Mouse (Mus musculus) lung, embryonic 14.5 days (tissue): ENCODE data around the gene Rpl12. TPM values are rescaled to one million over a fixed set of nuclear protein-coding genes. Genes with fewer than 3 reads are reported as not detected.

ENCODE experiments used
- ATAC-seq: fragments of 200-750 bp; cut with Nextera tagmentation; 2 replicates; pipeline ENCODE4 v1.8.0; 2017; ENCODE audit warnings: mild to moderate bottlenecking, moderate TSS enrichment, moderate library complexity; ENCODE audit not compliant: insufficient read depth
- DNase-seq: peaks from one replicate; pipeline ENCODE4 v3.0.0-alpha.2; 2015
- H3K27ac ChIP-seq: fragments of 300-500 bp; sonication (generic); 2 replicates; pipeline ENCODE4 v1.5.1; 2014; ENCODE audit warnings: low read depth, mild to moderate bottlenecking, moderate library complexity
- H3K27me3 ChIP-seq: fragments of 300-500 bp; sonication (generic); 2 replicates; pipeline ENCODE4 v1.6.1; 2014; ENCODE audit warnings: low read length, control low read depth; ENCODE audit not compliant: insufficient read depth
- H3K36me3 ChIP-seq: fragments of 300-500 bp; sonication (generic); 2 replicates; pipeline ENCODE4 v1.6.1; 2014; ENCODE audit warnings: control low read depth; ENCODE audit not compliant: insufficient read depth
- H3K4me1 ChIP-seq: fragments of 300-500 bp; sonication (generic); 2 replicates; pipeline ENCODE4 v1.6.1; 2014; ENCODE audit warnings: antibody characterized with exemption, control low read depth; ENCODE audit not compliant: insufficient read depth
- H3K4me2 ChIP-seq: fragments of 300-500 bp; sonication (generic); 2 replicates; pipeline ENCODE4 v1.6.1; 2014; ENCODE audit warnings: mild to moderate bottlenecking
- H3K4me3 ChIP-seq: fragments of 300-500 bp; sonication (generic); 2 replicates; pipeline ENCODE4 v1.5.1; 2014; ENCODE audit warnings: low read depth, low read length
- H3K9ac ChIP-seq: fragments of 300-500 bp; sonication (generic); 2 replicates; pipeline ENCODE4 v1.6.1; 2014
- H3K9me3 ChIP-seq: fragments of 300-500 bp; sonication (generic); 2 replicates; pipeline ENCODE4 v1.6.1; 2016; ENCODE audit warnings: low read depth, low read length, control low read depth
- CTCF ChIP-seq: IDR thresholded peaks from 2 replicates; pipeline ENCODE4 v1.5.1; 2016; ENCODE audit warnings: antibody characterized with exemption, low read depth
- WGBS: fragments of 180-500 bp; shearing (Covaris S2); extraction: QIAGEN DNeasy Blood & Tissue Kit; methylation state at CpG from one replicate; pipeline ENCODE4 v1.1.7; 2014; 5-methylcytosine and 5-hydroxymethylcytosine counted together
- polyA plus RNA-seq: library from polyadenylated mRNA; unstranded; fragments of >200 nt; fragmentation: Nextera tagmentation; extraction: Ambion mirVana; gene quantifications from 2 replicates; pipeline ENCODE4 v1.2.1, GENCODE M21; 2014

Gene Rpl12
- polyA plus RNA-seq, 1 experiment from 2014 or later, result 235 TPM

GRCm38 (mm10) chr2:32927624-32928234 is 33.6 kb upstream of the Rpl12 start:
- WGBS, result 54% methylated on average over 15 of the region's 15 CpGs
- Histone ChIP-seq H3K27ac (peak overlapping the region; percentile 81), H3K9me3 (no peaks in the 10 kb centered on the region), H3K9ac (0 out of 2 replicates have a peak overlapping the region, but pooled peaks have one; percentile 16), H3K4me2 (peak overlapping the region; percentile 25; the same call in 1 of the 2 replicates), H3K4me3 (no peak overlapping the region), H3K4me1 (no peaks in the 10 kb centered on the region), H3K27me3 (no peaks in the 10 kb centered on the region), H3K36me3 (peaks cover 32% of the 10 kb centered on the region)
- peak; percentile 27; the same call in 1 of the 2 replicates for ATAC-seq
- TF ChIP-seq CTCF, result no peak
- DNase-seq, result peak; percentile 59

GRCm38 (mm10) chr2:32928235-32928946 is 33.0 kb upstream of the Rpl12 start:
- Histone ChIP-seq H3K4me2 (peak overlapping the region; percentile 25; the same call in 1 of the 2 replicates), H3K4me1 (no peaks in the 10 kb centered on the region), H3K9ac (0 out of 2 replicates have a peak overlapping the region, but pooled peaks have one; percentile 16), H3K4me3 (no peak overlapping the region), H3K36me3 (peaks cover 25% of the 10 kb centered on the region), H3K27me3 (no peaks in the 10 kb centered on the region), H3K27ac (peak overlapping the region; percentile 81), H3K9me3 (no peaks in the 10 kb centered on the region)
- 23% methylated on average over 10 of the region's 10 CpGs for WGBS
- peak; percentile 89 for TF ChIP-seq CTCF
- ATAC-seq (peak; percentile 65; the same call in 1 of the 2 replicates), DNase-seq (peak; percentile 89)

- DNase-seq (no peak), ATAC-seq (peak; percentile 2; the same call in 1 of the 2 replicates)
- Histone ChIP-seq H3K4me1 (no peaks in the 10 kb centered on the region), H3K9ac (no peak overlapping the region), H3K27ac (no peak overlapping the region), H3K4me3 (no peak overlapping the region), H3K9me3 (no peaks in the 10 kb centered on the region), H3K36me3 (peaks cover 21% of the 10 kb centered on the region; the same call in 1 of the 2 replicates), H3K27me3 (no peaks in the 10 kb centered on the region), H3K4me2 (no peak overlapping the region)
- no peak for TF ChIP-seq CTCF
- 80% methylated on average over 19 of the region's 19 CpGs for WGBS
Observed at GRCm38 (mm10) chr2:32928947-32929829, 32.2 kb upstream of the Rpl12 start.

GRCm38 (mm10) chr2:32931730-32932129 is 29.6 kb upstream of the Rpl12 start:
- H3K4me3 ChIP-seq, result no peak overlapping the region
- H3K36me3 ChIP-seq, result peaks cover 22% of the 10 kb centered on the region; the same call in 1 of the 2 replicates
- no peak overlapping the region for H3K27ac ChIP-seq
- no peaks in the 10 kb centered on the region for H3K27me3 ChIP-seq
- H3K9me3 ChIP-seq, result no peaks in the 10 kb centered on the region
- H3K9ac ChIP-seq, result no peak overlapping the region
- no peak overlapping the region for H3K4me2 ChIP-seq
- H3K4me1 ChIP-seq, result no peaks in the 10 kb centered on the region
- no peak for ATAC-seq
- no peak for TF ChIP-seq CTCF
- 78% methylated on average over 7 of the region's 7 CpGs for WGBS
- no peak for DNase-seq

- H3K9me3 ChIP-seq, result no peaks in the 10 kb centered on the region
- peaks cover 21% of the 10 kb centered on the region; the same call in 1 of the 2 replicates for H3K36me3 ChIP-seq
- H3K4me2 ChIP-seq, result no peak overlapping the region
- no peak for TF ChIP-seq CTCF
- no peak overlapping the region for H3K9ac ChIP-seq
- no peak overlapping the region for H3K4me3 ChIP-seq
- no peaks in the 10 kb centered on the region for H3K27me3 ChIP-seq
- no peak for ATAC-seq
- H3K4me1 ChIP-seq, result no peaks in the 10 kb centered on the region
- WGBS, result 87% methylated on average over 5 of the region's 5 CpGs
- H3K27ac ChIP-seq, result no peak overlapping the region
- no peak for DNase-seq
Observed at GRCm38 (mm10) chr2:32938741-32939140, 22.6 kb upstream of the Rpl12 start.

- Histone ChIP-seq H3K4me2 (no peak overlapping the region), H3K4me3 (no peak overlapping the region), H3K36me3 (peaks cover 16% of the 10 kb centered on the region; the same call in 1 of the 2 replicates), H3K9me3 (no peaks in the 10 kb centered on the region), H3K27me3 (no peaks in the 10 kb centered on the region), H3K27ac (no peak overlapping the region), H3K4me1 (no peaks in the 10 kb centered on the region), H3K9ac (no peak overlapping the region)
- TF ChIP-seq CTCF, result peak; percentile 62
- ATAC-seq, result no peak
- 63% methylated on average over 5 of the region's 5 CpGs for WGBS
- peak; percentile 84 for DNase-seq
Observed at GRCm38 (mm10) chr2:32939418-32939817, 21.9 kb upstream of the Rpl12 start.
